Mouse (Mus musculus): ENCODE results near the gene Gjc1. TPM values are rescaled to one million over a fixed set of nuclear protein-coding genes. Genes with fewer than 3 reads are reported as not detected.
A peak's percentile ranks its signal among the peaks of the same experiment; 100 is the strongest.

Gene Gjc1
- total RNA-seq, 4 experiments from 2014 or later: 12.9 to 22.5 (median 17.7) TPM

DNA sequence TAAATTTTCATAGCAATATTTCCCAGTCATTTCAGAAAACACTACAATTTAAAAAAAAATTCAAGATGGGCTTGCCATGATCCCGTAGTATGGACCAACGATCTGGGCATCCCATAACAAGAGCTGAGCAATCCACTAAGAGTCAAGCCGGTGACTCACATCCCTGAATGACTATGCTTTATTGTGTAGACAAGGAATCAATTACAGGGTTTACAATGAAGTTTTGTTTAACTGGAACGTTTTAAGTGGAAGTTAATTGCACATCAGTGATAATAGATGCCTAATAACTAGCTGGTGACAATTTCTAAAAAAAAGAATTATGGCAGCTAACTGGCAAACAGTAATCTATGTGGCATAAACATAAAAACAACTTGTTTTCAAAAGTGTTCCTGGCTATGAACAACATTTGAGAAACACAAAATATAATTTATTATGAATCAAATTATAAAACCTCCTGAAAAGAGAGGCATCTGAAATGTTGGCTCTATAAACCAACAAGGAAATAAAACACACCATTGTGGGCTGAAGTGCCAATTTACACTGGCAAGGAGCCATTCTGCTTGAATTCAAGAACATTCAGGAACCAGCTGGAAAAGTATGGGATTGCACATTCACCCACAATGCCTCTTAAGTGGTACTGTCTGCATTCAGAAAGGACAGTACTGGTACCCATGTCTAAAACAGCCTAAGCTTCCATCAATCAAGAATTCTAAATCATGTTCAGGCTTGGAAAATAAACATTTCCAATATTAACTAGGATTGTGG lies 8.6 kb downstream of the Gjc1 start:
- no peak for DNase-seq

DNA sequence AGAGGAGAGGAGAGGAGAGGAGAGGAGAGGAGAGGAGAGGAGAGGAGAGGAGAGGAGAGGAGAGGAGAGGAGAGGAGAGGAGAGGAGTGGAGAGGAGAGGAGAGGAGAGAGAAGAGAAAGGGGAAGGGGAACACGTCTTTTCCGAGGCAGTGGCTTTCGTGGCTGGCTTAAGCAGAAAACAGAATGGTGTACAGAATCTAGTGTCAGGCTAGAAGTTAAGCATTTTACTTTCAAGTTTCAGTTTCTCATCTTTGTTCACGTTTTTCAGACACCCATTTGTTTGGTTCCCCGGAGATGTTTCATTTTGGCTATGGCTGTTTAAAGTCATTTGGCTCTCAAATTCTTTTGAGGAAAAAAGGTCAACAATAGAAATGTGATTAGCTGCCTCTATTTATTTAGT lies 11.3 kb downstream of the Gjc1 start:
- DNase-seq: no peak

DNA sequence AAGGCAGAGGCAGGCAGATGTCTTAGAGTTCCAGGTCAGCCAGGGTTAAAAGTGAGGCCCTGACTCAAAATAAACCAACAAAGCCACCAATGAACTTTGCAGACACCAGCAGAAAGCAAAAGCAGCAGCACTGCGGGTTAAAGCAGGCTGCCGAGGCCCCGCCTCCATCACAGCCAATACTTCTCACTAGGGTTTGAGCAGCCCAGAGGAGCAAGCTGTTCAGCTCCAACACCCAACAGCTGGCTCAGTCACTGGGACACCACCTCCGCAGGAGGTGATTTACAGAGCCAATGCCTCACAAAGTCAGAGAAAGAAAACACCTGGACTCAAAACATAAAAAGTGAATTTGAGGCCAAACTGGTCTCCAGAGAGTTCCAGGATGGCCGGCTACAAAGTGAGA lies 16.0 kb downstream of the Gjc1 start:
- DNase-seq: no peak

DNA sequence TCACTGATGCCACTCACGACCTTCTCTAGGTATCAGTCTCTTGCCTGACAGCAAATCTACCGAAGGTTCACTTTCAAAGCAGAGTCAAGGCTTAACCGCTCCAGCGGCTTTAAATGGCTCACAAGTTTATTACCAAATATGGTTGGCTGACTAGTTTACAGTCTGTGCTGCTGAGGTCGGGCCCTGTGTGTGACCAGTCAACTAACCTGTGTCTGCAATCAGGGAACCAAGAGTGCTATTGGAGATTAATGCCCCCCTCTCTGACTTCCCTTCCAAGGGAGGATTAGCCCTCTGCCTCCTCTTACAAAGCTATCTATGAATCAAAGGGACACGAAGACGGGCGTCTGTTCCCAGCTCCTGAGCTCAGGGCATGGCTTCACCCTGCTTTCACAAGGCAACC lies 25.3 kb downstream of the Gjc1 start:
- no peak for DNase-seq

DNA sequence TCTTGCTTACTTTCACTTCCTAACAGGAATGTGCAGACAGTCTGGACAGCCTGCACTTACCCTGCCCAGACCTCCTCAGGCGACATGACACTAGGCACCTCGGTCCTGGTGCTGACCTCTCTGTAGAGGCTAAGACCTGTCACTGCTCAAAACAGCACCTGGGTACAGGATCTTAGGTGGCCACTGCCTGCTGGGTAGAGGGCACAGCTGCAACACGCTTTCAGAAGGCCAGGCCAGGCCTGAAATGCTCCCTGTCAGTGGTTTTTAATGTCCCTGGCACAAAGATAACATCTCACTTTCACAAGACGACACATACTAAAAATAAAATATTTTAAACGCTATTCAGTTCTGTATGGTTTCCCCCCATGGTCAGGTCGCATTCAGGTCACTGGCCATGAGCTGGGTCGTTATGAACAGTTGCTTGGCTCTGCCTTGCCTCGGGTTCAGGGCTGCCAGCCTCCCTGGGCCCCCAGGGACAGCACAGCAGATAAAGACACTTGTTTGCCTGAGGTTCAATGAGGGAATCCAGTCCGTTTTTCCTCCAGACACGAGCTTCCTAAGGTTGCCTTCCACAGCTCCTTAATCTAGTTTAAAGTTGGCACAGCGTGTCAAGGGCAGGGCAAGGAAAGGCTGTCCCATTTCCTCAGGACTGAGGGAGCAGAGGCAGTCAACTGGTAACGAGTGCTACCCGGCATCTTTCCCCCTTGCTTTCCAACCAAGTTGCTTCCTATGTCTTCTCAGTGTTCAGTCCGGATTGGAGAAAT lies 27.6 kb downstream of the Gjc1 start:
- DNase-seq: no peak

DNA sequence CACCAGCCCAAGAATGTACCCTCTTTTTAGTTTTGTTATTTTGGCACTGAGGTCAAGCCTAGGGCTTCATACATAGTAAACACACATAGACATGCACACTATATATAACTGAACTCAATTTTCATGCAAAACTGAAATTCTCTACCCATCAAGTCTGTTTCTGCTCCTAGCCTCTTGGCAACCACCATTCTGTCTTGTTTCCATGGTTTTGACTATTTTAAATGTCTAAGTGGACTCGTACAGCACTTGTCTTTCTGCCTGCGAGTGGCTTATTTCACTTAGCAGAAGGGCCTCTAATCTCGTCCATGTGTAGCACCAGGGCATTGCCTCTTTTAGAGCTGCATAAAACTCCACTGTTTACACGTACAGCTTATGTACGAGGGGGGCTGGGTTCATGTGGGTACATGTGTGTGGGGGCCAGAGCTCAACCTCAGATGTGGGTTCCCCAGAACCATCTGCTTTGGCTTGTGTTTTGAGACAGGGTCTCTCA lies 31.8 kb downstream of the Gjc1 start:
- DNase-seq: no peak

DNA sequence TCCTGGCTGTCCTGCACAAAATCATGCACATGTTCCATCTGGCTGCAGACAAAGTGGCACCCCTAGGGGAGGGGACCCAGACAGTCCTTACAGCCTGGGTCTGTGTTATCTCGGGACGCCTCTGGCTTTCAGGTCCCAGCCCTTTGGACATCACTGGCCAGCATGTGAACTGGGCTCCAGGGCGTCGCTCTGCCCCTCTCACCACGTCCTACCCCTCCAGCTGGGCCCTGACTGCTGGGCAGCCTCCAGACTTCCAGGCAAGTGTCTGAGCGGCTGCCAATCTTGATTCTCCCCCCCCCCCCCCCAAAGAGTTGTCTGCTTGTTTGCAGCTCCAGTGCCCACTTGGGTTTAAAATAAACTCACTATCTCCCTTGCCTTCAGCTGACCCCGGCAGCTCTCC lies 36.1 kb downstream of the Gjc1 start:
- DNase-seq: no peak

DNA sequence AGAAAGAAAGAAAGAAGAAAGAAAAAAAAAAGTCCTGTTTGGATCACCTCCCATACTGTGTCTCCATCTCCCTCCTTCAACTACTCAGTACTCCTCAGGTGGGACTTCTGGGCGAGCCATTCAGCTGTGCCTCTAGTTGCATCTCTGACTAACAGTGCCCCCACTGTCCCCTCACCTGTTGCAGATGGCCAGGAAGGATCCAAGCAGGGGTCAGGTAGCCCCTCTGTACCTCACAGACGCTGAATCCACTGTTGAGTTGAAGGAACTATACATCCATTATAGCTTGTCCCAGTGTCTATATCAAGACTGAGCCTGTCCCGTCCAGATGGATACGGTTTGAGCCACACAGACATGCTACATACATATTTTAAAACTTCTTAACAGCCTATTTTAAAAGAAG lies 38.0 kb downstream of the Gjc1 start:
- no peak for DNase-seq

DNA sequence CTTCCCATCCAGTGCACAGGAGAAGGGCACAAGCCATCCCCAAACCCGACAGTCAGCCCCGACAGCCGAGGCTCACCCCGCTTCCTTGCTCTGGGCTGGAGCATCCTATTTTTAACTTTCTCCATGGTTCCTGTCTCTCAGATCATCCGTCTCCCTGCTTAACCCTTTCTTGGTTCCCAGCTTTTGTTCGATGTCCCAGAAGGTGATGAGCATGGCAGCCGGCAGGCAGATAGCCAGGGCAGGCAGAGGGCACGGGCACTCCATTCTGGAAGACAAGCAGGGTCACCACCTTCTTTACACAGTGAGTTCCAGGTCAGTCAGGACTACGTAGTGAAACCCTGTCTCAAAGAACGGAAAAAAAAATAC lies 38.5 kb downstream of the Gjc1 start:
- DNase-seq: no peak

DNA sequence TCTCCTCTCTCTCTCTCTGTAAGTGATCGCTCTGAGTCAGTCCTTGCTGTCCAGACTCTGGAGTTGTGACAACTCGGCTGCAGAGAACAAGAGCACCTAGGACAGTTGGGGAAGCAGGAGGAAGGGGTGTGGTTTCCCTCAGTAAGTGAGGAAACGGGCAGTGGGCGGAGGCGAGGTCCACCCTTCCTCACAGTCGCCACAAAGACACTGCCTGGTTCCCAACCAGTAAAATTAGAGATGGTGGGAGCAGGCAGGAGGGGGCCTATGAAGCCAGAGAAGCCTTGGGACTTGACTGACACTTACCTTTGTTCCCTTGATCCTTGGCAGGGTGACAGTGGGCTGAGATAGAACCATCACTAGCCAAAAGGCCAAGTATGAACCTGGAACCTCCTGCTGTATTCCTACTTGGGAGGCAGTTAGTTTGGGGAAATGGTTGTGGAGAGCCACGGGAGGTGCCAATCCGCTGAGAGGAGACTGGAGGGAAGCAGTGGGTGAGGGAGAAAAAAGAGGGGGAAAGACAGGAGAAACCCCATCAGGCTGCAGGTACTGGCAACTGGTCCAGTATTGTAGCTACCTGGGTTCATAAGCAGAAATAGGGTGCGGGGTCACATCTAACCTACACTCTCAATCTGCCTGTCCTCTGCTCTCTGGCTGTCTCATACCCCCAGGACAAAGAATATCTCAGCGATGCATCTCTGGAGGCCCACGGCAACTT lies 39.1 kb downstream of the Gjc1 start:
- no peak for DNase-seq

DNA sequence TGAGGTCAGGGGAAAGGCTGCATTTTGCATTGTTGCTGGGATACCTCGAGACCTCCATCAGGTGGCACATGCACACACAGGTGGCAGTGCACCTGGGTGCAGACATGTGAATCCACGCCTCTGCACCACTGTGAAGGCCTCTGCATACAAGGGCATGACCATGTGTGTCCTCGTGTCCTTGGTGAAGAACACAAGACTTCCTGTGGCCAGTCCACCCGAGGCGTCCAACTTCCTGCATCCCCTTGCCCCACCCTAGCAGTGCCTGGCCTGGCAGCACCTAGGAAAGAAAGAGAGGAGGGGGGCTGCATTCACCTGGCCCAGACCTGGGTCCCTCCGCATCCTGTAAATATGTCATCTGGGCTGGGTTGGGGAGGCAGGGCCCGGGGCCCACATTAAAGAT lies 39.7 kb downstream of the Gjc1 start:
- no peak for DNase-seq

DNA sequence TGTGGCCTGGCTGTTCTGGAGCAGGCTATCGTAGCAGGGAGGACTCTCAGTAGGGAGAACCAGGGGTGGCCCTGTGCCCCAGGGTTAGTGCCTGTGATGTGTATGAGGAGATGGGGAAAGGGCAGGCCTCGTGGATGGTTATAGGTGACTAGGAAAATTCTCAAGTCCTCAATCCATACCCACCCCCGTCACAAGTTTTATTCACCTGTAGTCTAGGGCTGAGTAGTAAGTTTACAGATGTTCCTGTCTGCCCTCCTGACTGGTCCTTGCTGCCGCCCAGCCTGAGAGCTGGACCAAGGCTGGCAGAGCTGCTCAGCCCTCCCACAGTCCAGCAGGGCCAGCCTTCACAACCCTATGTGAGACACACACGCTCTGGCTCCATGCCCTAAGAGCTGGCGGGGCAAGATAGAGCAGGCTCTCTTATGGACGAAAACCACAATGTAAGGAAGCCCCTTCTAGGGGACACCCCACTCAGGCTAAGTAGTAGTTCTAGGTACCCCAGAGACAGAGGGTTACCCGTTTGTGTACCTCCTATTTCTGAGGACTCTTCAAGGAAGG lies 40.3 kb downstream of the Gjc1 start:
- no peak for DNase-seq

DNA sequence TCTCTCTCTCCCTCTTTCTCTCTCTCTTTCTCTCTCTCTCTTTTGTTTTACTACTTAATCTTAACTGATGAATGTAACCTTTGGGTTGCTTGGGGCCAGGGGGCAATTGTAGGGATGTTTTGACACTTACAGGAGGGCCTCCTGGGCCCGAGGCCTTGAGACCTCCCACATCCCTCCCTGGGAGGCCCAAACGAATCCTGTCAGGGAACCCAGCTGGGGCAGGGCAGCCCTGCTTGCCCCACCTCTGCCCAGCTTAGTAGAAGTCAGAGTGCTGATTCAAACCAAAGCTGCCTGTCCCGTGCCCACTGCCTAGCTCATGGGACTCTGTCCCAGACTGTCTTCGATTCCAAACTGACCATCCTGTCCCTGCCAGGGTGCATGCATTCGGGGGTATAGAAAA lies 40.9 kb downstream of the Gjc1 start:
- no peak for DNase-seq

DNA sequence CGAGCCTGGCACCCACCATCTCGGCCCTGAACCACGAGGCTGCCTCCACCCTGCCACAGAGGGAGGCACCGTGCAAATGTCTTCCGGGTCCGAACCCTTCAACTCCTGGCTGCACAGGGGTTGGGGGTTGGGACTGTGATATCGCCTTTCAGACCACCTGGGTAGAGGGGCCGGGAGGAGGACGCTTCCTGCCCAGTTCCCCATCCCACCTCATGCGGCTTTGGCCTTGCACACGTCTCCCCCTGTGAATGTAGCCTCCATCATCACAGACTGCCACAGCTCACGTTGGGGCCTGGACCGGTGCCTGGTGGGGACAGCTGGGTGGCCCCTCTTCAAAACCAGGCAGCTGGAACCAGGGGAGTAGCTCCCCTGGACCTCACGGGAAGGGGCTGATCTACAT lies 41.3 kb downstream of the Gjc1 start:
- DNase-seq: no peak

DNA sequence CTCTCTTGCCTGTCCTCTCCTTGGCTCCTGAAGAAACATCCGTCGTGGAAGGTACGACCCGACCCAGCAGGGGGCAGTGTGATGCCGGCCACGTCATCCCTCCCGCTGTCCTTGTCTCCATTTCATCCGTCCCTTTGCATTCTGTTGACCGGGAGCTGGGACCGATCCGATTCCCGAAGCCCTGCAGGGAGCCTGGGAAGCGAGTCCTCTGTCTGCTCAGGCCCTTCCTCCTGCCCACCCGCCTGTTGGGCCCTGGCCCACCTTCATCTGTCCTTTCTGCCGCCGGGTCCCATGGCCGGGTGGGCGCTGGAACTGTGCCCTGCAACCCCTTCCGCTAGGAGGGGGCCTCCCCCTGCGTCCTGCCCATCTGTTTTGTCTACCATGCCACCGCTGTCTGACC lies 41.9 kb downstream of the Gjc1 start:
- DNase-seq: peak; percentile 72

DNA sequence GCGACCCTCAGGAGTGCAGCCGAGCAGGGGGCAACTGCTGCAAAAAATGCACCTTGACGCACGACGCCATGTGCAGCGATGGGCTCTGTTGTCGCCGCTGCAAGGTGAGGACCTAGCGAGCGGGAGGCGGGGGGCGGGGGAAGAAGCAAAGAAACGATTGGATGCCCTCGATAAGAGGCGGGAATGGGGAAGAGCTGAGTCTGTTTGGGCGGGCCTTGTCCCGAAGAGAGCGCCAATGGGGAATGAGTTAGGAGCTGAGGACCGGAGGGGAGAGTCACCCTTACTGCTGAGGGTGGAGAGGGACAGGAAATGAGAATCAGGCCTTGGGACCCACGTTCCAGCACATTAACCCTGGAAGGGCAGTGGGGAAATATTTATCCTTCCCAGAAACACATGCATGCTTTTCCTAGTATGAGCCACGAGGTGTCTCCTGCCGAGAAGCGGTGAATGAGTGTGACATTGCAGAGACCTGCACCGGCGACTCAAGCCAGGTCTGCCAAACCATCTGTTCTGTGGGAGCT lies 44.8 kb downstream of the Gjc1 start:
- DNase-seq: peak; percentile 80

DNA sequence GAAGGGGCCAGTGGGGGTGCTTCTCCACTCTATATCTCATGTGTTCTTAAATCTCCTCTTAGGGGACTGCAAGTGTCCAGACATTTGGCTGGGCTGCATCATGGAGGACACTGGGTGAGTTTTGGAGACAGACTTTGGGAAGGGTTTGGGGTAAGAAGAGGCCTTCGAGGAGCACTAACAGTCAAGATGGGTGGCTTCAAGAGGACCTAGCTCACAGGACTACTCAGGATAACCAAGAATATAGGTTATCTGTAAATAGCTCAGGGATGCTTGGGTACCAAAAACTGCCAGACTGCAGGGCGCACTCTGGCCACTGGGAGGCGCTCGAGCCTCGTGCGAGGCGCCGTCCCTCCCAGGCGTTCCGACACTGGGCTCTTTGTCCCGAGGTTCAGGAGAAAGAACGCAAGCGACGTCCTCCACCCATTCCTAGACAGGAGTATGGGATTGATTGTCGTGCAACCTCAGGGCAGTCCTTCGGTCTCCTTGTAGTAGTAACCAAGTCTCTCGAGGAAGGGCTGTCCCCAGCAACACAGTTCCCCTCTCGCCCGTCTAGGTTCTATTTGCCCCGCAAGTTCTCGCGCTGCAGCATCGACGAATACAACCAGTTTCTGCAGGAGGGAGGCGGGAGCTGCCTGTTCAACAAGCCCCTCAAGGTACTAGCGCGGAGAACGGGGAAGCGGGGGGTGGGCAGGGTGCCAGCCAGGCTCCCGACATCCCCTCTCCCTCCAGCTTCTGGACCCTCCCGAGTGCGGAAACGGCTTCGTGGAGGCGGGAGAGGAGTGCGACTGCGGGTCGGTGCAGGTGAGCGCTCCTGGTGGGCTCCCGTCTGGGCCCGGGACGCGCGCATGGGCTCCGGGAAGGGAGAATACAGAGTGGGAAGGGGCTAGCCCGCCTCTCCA lies 45.5 kb downstream of the Gjc1 start:
- DNase-seq: peak; percentile 69

DNA sequence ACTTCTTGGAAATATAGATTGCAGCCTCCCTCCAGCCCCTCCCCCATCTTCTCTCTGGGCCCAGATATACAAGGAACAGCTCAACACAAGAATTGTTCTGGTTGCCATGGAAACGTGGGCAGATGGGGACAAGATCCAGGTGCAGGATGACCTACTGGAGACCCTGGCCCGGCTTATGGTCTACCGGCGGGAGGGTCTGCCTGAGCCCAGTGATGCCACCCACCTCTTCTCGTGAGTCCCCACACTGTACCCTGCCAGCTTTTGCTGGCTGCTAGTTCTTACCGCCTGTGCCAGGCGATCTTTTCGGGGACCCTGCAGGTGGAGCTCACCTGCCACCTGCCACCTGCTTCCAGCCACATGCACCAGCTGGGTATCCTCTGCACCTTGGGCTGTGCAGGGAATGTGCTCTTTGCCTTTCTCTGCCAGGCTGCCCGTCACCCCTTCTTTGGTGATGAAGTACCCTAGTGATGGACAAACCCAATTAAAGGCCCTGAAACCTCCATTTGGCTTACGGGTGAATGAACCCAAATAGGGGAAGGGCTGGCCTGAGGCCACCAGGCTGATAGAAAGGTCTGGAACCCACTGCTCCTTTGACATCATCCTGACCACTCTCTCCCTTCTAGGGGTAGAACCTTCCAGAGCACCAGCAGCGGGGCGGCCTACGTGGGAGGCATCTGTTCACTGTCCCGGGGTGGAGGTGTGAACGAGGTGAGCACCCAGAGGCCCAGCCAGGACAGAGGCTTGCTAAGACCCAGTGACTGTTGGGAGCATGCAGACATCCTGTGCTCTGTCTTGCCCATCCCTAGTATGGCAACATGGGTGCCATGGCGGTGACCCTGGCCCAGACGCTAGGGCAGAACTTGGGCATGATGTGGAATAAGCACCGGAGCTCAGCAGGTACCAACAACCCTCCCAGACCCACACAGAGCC lies 46.5 kb downstream of the Gjc1 start:
- no peak for DNase-seq

DNA sequence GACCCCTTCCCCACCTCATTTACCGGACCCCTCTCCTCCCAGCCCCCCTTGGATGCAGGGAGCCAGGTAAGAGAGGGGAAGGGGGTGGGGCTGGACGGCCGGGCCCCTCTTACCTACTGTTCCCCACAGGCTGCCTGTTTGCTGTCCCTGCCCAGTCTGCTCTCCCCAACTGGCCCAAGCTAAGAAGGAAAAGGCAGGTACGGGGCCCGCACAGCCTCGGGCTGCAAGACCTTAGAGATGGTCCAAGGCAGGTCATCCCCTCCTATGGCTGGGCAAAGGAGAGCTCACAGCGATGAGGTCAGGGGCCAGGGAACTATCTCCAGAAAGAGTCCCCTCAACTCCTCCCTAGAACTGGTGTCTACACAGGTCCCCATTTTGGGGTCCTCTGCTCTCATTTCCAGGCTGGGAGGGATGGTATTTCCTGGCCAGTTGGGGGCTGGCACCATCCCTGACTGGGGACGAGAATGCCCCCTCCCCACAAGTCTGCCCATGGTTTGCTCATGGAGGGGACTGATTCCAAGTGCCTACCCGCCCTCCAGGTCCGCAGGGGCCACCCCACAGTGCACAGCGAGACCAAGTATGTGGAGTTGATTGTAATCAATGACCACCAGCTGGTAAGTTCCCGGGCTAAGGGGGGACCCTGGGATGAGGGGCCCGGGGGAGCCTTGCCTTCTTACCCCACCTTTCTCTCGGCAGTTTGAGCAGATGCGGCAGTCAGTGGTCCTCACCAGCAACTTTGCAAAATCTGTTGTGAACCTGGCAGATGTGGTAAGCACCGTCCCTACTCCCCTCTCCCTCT lies 47.4 kb downstream of the Gjc1 start:
- DNase-seq: no peak

Measured in adrenal gland, adult 8-10 months (tissue).